Mouse (Mus musculus) T-helper 2 cell (primary cell): Measurements from ENCODE around the gene Crtac1.

Experiments
- in situ Hi-C: fragments of 300-600 bp; cut with MboI, MseI; formaldehyde crosslinking; loops from one replicate; pipeline ENCODE4 v1.15.1; 2025; ENCODE audit warnings: high pct_unique_total_duplicates

Crtac1 gene

GRCm38 (mm10) chr19:42431485-42432190 is at the start of gene Crtac1:
Gene Crtac1, minus strand, starts transcription at chr19:42431783.
- in situ Hi-C loops: no loop called here

GRCm38 (mm10) chr19:42478303-42478702 is 46.7 kb upstream of the Crtac1 start:
- in situ Hi-C loops: no loop called here

- in situ Hi-C loops: no loop called here
Measured at GRCm38 (mm10) chr19:42477769-42478168, 46.2 kb upstream of the Crtac1 start.

- in situ Hi-C loops: no loop called here
Measured at GRCm38 (mm10) chr19:42472831-42473230, 41.2 kb upstream of the Crtac1 start.

- in situ Hi-C loops: no loop called here
Measured at GRCm38 (mm10) chr19:42471571-42471970, 40.0 kb upstream of the Crtac1 start.

- in situ Hi-C loops: no loop called here
Measured at GRCm38 (mm10) chr19:42461851-42462250, 30.3 kb upstream of the Crtac1 start.

GRCm38 (mm10) chr19:42461353-42461752 is 29.8 kb upstream of the Crtac1 start:
- in situ Hi-C loops: no loop called here

GRCm38 (mm10) chr19:42459512-42459911 is 27.9 kb upstream of the Crtac1 start:
- in situ Hi-C loops: no loop called here

GRCm38 (mm10) chr19:42454481-42455236 is 23.1 kb upstream of the Crtac1 start:
- in situ Hi-C loops: no loop called here

GRCm38 (mm10) chr19:42454006-42454405 is 22.4 kb upstream of the Crtac1 start:
- in situ Hi-C loops: no loop called here

GRCm38 (mm10) chr19:42452539-42452938 is 21.0 kb upstream of the Crtac1 start:
- in situ Hi-C loops: no loop called here

- in situ Hi-C loops: no loop called here
Measured at GRCm38 (mm10) chr19:42448539-42448938, 17.0 kb upstream of the Crtac1 start.

GRCm38 (mm10) chr19:42443887-42444409 is 12.4 kb upstream of the Crtac1 start:
- in situ Hi-C loops: no loop called here

GRCm38 (mm10) chr19:42443266-42443665 is 11.7 kb upstream of the Crtac1 start:
- in situ Hi-C loops: no loop called here

- in situ Hi-C loops: no loop called here
Measured at GRCm38 (mm10) chr19:42442246-42443197, 10.9 kb upstream of the Crtac1 start.

GRCm38 (mm10) chr19:42440089-42440488 is 8.5 kb upstream of the Crtac1 start:
- in situ Hi-C loops: no loop called here

- in situ Hi-C loops: no loop called here
Measured at GRCm38 (mm10) chr19:42439353-42439752, 7.8 kb upstream of the Crtac1 start.

GRCm38 (mm10) chr19:42435621-42436020 is 4.0 kb upstream of the Crtac1 start:
- in situ Hi-C loops: no loop called here

GRCm38 (mm10) chr19:42432761-42433160 is 1.2 kb upstream of the Crtac1 start:
- in situ Hi-C loops: no loop called here

GRCm38 (mm10) chr19:42432191-42432590 is 608 bp upstream of the Crtac1 start:
- in situ Hi-C loops: no loop called here

GRCm38 (mm10) chr19:42430981-42431380 is 602 bp downstream of the Crtac1 start:
- in situ Hi-C loops: no loop called here

- in situ Hi-C loops: loop anchor here (10.0 kb wide), 1 partner anchor 1005 kb away; no protein-coding TSS in a partner anchor
Measured at GRCm38 (mm10) chr19:42429410-42429809, 2.2 kb downstream of the Crtac1 start.
